Mouse (Mus musculus) intestine, postnatal 0 days (tissue): ENCODE measurements around the gene Zhx3. TPM values are rescaled to one million over a fixed set of nuclear protein-coding genes. Genes with fewer than 3 reads are reported as not detected.

Source experiments
- ATAC-seq: fragments of 200-750 bp; cut with Nextera tagmentation; 2 replicates; pipeline ENCODE4 v1.8.0; 2017; ENCODE audit warnings: mild to moderate bottlenecking, moderate TSS enrichment, moderate library complexity
- H3K27ac ChIP-seq: fragments of 300-500 bp; sonication (generic); 2 replicates; pipeline ENCODE4 v1.5.1; 2014; ENCODE audit warnings: mild to moderate bottlenecking, low read depth, low read length, moderate library complexity
- H3K27me3 ChIP-seq: fragments of 300-500 bp; sonication (generic); replicated peaks from 2 replicates; pipeline ENCODE4 v1.6.1; 2014; ENCODE audit warnings: low read length, mixed read lengths; ENCODE audit not compliant: control insufficient read depth, insufficient read depth
- H3K36me3 ChIP-seq: fragments of 300-500 bp; sonication (generic); 2 replicates; pipeline ENCODE4 v1.6.1; 2014; ENCODE audit warnings: mild to moderate bottlenecking, moderate library complexity; ENCODE audit not compliant: control insufficient read depth, insufficient read depth
- H3K4me1 ChIP-seq: fragments of 300-500 bp; sonication (generic); replicated peaks from 2 replicates; pipeline ENCODE4 v1.6.1; 2014; ENCODE audit warnings: antibody characterized with exemption, low read length, mixed read lengths; ENCODE audit not compliant: control insufficient read depth, insufficient read depth
- H3K4me2 ChIP-seq: fragments of 300-500 bp; sonication (generic); replicated peaks from 2 replicates; pipeline ENCODE4 v1.6.1; 2014; ENCODE audit warnings: low read depth, mild to moderate bottlenecking, moderate library complexity
- H3K4me3 ChIP-seq: fragments of 300-500 bp; sonication (generic); 2 replicates; pipeline ENCODE4 v1.5.1; 2014; ENCODE audit warnings: low read depth, low read length
- H3K9ac ChIP-seq: fragments of 300-500 bp; sonication (generic); 2 replicates; pipeline ENCODE4 v1.6.1; 2014; ENCODE audit warnings: mild to moderate bottlenecking, low read depth, low read length
- H3K9me3 ChIP-seq: fragments of 300-500 bp; sonication (generic); 2 replicates; pipeline ENCODE4 v1.6.1; 2016; ENCODE audit warnings: mixed run types; ENCODE audit not compliant: control insufficient read depth
- CTCF ChIP-seq: sonication (generic); IDR thresholded peaks from 2 replicates; pipeline ENCODE4 v1.5.1; 2016; ENCODE audit warnings: low read depth, mild to moderate bottlenecking, control low read depth, antibody characterized with exemption, moderate library complexity
- WGBS: fragments of 180-500 bp; shearing (Covaris S2); extraction: QIAGEN DNeasy Blood & Tissue Kit; methylation state at CpG from one replicate; pipeline ENCODE4 v1.1.7; 2014; 5-methylcytosine and 5-hydroxymethylcytosine counted together
- polyA plus RNA-seq: library from polyadenylated mRNA; unstranded; fragments of >200 nt; fragmentation: Nextera tagmentation; extraction: Ambion mirVana; gene quantifications from 2 replicates; pipeline ENCODE4 v1.2.1, GENCODE M21; 2015

Gene Zhx3
- polyA plus RNA-seq, 1 experiment from 2014 or later, result 3.5 TPM

DNA sequence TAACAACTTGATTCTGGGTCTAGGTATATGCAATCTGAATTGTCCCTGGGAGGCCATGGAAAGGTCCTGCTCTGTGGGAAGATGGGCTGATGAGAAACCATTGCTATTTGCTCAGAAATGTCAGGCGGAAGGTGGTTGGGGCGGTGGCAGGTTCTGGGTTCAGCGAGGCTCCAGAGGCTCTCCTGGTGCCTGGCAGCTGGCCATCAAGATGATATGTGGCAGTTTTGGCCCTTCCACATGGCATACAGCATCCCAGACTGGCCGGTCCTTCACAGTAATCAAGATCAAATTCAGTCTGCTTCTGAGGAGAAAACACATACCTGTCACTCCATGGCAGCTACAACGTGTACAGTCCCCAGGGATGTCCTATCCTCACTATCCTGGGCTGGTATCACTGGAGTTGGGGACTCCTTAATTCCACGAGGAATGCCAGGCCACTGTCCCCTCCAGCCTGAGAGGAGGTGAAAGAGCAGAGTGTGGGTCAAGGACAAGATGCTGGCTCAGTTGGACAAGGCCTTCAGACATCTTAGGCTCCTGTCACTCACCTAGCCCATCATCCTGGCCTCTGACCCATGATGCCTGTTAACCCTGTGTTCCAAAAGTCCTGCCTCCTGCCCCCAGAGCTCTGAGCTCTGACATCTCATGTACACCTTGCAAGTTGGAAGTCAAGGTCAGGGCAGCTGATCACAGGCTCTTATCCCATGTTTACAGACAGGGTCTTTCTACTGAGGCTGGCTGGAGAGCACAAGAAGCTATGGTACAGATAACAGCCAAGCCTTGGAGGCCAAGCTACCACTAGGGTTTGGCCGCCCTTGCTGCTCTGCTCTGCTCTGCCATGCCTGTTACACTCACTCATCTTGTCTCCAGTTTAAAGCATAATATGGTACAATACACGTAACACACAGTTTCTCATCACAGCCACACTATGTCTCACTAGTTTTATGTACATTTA lies 101.2 kb downstream of the Zhx3 start:
- 84% methylated on average over 8 of the region's 8 CpGs for WGBS
- no peaks in the 10 kb centered on the region; the same call in 1 of the 2 replicates for H3K36me3 ChIP-seq
- H3K27me3 ChIP-seq, result no peaks in the 10 kb centered on the region
- no peak overlapping the region for H3K27ac ChIP-seq
- no peaks in the 10 kb centered on the region for H3K4me1 ChIP-seq
- no peak overlapping the region for H3K9ac ChIP-seq
- no peaks in the 10 kb centered on the region for H3K9me3 ChIP-seq
- no peak for ATAC-seq
- TF ChIP-seq CTCF, result no peak
- no peak overlapping the region for H3K4me2 ChIP-seq
- no peak overlapping the region for H3K4me3 ChIP-seq

- H3K9ac ChIP-seq, result no peak overlapping the region
- no peak overlapping the region for H3K4me2 ChIP-seq
- TF ChIP-seq CTCF, result no peak
- H3K27me3 ChIP-seq, result no peaks in the 10 kb centered on the region
- H3K36me3 ChIP-seq, result no peaks in the 10 kb centered on the region; the same call in 1 of the 2 replicates
- 86% methylated on average over 1 of the region's 1 CpGs for WGBS
- no peaks in the 10 kb centered on the region for H3K4me1 ChIP-seq
- no peak for ATAC-seq
- no peak overlapping the region for H3K27ac ChIP-seq
- H3K9me3 ChIP-seq, result no peaks in the 10 kb centered on the region
- no peak overlapping the region for H3K4me3 ChIP-seq
Observed at GRCm38 (mm10) chr2:160770871-160771270, 101.9 kb downstream of the Zhx3 start.

- Histone ChIP-seq H3K4me3 (no peak overlapping the region), H3K27ac (no peak overlapping the region), H3K4me1 (no peaks in the 10 kb centered on the region), H3K27me3 (no peaks in the 10 kb centered on the region), H3K4me2 (no peak overlapping the region), H3K9me3 (no peaks in the 10 kb centered on the region), H3K36me3 (no peaks in the 10 kb centered on the region; the same call in 1 of the 2 replicates), H3K9ac (no peak overlapping the region)
- no peak for TF ChIP-seq CTCF
- ATAC-seq, result no peak
Observed at GRCm38 (mm10) chr2:160770409-160770808, 102.4 kb downstream of the Zhx3 start.

GRCm38 (mm10) chr2:160768997-160769396 lies 103.8 kb downstream of the Zhx3 start:
- Histone ChIP-seq H3K4me2 (no peak overlapping the region), H3K4me3 (no peak overlapping the region), H3K36me3 (peaks cover 2% of the 10 kb centered on the region; the same call in 1 of the 2 replicates), H3K27ac (no peak overlapping the region), H3K4me1 (no peaks in the 10 kb centered on the region), H3K9me3 (no peaks in the 10 kb centered on the region), H3K27me3 (no peaks in the 10 kb centered on the region), H3K9ac (no peak overlapping the region)
- no peak for ATAC-seq
- WGBS, result 93% methylated on average over 2 of the region's 2 CpGs
- TF ChIP-seq CTCF, result no peak

DNA sequence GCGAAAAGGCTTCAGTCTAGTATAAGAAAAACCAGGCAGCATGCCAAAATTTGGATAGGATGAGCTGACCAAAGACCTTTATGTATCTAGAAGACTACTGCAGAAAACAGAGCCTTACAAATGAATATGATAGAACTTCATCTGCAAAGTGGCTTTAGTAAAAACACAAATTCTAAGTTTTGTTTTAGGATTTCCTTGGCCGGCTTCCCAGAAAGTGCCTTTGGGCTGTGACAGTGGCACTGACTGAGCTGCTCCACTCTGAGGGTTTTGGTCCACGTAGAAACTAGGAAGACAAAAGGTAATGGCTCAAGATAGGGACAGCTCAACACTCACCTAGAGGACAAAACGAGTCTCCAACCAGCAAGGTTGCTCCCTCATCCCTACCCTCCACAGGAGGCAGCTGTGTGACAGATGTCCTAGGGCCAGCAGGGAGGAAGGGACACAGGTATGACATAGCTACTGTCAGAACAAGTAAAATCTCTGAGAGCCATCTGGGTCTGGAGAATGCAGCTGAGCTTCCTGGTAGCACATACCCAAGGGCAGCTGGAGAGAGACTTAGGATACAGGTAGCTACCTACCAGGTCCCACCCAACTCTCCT lies 104.6 kb downstream of the Zhx3 start:
- TF ChIP-seq CTCF, result no peak
- no peaks in the 10 kb centered on the region for H3K4me1 ChIP-seq

GRCm38 (mm10) chr2:160767201-160767600 lies 105.6 kb downstream of the Zhx3 start:
- no peak overlapping the region for H3K4me3 ChIP-seq
- H3K9me3 ChIP-seq, result no peaks in the 10 kb centered on the region
- H3K27ac ChIP-seq, result no peak overlapping the region
- 98% methylated on average over 2 of the region's 2 CpGs for WGBS
- no peaks in the 10 kb centered on the region for H3K27me3 ChIP-seq
- no peak for ATAC-seq
- H3K36me3 ChIP-seq, result peaks cover 19% of the 10 kb centered on the region; the same call in 1 of the 2 replicates
- no peaks in the 10 kb centered on the region for H3K4me1 ChIP-seq
- no peak overlapping the region for H3K9ac ChIP-seq
- H3K4me2 ChIP-seq, result no peak overlapping the region
- no peak for TF ChIP-seq CTCF

More for the DNA sequence above, 104.6 kb downstream of the Zhx3 start:
- H3K4me3 ChIP-seq, result no peak overlapping the region
- H3K27me3 ChIP-seq, result no peaks in the 10 kb centered on the region
- H3K36me3 ChIP-seq, result peaks cover 9% of the 10 kb centered on the region; the same call in 1 of the 2 replicates
- no peak for ATAC-seq
- no peak overlapping the region for H3K9ac ChIP-seq
- H3K4me2 ChIP-seq, result no peak overlapping the region
- H3K27ac ChIP-seq, result no peak overlapping the region
- WGBS, result 78% methylated on average over 4 of the region's 4 CpGs
- no peaks in the 10 kb centered on the region for H3K9me3 ChIP-seq
